Mouse (Mus musculus): ENCODE measurements around the gene Slitrk1.

Slitrk1 gene

DNA sequence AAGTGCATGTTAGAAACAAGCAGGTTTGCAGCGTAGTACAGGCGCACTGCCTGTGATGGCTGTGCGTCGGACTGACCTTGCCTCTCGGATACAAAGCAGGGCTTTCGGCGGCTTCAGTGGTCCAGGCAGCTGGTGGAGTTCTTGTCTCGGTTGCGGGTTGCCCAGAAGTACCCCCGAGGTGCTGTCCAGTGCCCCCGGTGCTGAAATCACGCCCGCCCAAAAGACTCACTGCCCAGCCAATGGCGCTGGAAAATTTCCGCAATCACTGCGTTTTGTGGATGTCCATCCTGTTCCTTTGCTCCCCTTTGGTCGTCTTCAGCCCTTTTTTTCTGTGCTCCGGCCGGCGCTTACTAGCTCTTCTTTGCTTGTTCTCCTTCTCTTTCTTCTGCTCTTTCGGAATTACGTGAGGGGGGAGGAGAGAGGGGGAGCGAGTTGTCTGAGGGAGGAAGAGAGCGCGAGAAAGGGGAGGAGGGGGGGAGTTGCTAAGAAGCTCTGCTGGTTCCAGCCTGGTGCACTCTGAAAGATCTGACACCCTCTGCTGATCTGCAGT lies at the start of gene Slitrk1:
Gene Slitrk1 (minus strand): TSS at position 445 of the 550 bp plus-strand sequence.
- no peak for DNase-seq (ENCODE audit: low read depth, low spot score)

DNA sequence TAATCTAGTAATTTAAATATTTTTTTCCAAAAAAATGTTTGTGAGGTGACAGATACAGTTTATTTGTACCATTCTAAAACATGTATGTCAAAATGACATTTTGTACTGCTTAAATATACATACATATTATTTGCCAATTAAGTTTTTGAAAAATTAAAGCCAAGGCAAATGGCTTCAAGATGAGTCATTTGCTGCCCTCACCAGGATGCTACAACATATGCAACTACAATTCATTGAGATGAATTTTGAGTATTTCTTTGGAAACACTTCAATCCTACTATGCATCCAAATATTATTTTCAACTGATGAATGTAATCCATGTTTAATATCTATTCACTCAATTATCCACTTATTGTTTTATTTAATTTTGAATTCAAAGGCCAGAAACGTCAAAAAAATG lies 21.8 kb upstream of the Slitrk1 start:
- no peak for DNase-seq (ENCODE audit: low read depth, low spot score)

DNA sequence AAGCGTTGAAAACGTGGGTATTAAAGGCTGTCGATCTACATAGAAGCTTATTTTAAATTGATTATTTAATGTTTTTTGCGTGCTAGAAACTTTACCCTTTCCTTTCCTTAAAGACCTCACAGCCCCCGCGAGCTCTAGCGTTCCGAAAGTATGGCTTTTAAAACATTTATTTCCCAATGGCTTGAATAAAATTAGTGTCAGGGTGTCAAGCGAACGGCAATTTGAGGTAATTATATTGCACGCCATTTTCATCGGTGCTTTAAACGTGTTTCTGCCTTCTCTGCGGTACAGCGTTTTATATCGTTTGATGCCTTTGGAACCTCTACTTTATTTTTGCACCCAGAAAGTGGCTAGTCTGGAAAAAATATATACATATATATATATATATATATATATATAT lies 378 bp upstream of the Slitrk1 start:
- no peak for DNase-seq (ENCODE audit: low read depth, low spot score)

DNA sequence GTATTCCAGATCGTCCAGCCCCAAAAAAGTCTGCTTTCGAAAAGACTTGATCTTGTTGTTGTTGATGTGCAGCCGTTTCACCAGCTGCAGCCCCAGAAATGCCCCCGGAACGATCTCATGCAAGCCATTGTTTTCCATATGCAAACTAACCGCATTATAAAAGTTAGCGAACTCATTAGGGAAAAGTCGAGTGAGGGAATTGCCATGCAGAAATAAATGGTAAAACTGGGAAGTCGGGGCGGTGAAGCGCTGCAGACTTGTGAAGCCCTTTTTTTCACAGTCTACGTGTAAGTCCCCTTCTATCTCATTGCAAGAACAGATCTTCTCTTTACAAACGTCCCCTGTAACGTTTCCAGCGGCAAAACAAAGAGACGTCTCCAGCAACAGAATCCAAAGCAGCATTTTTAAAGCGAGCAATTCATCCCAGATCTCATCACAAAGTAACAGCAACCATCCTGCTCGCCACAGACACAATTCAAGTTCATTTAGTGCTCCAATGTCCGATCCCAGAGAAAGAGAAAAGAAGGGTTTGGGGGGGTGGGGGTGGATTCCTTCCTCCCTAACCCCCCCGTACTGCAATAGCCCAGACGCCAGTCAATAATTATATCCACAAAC lies 975 bp downstream of the Slitrk1 start:
- no peak for DNase-seq (ENCODE audit: low read depth, low spot score)

DNA sequence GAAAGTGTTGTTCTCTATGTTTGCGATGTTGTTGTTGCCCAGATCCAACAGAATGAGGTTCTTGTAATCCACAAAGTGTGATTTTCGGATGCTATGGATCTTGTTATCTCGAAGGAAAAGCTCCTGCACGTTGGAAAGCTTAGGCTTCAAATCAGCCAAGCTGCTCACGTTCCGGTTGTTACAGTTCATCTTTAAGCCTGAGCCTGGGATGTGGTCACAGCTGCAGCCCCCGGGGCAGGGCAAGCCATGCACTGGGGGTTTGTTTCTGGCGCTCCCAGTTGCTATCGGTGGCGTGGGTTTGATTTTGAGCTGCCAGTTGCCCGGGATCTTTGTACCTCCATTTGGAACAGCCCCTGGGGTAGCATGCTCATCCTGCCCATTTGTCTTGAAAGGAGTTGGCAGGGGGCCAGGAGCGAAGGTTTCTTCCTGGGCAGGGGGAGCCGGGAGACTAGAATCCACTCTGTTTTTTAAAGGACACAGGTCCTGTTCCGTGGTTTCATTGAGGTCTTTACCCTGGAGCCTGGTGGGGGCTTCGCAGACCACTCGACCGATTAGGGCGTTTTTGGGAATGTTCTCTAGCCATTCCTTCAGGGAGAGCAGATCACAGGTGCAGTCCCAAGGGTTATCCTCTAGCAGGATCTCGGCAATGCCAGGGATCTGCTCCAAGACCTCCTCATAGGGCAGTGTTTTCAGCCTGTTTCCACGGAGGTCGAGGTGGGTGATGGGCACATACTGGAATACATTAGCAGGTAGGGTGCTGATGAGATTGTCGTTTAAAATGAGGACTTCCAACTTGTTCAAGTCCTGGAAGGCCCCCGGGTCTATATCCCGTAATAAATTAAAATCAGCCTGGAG lies 1.7 kb downstream of the Slitrk1 start:
- DNase-seq (ENCODE audit: low read depth, low spot score) = no peak

DNA sequence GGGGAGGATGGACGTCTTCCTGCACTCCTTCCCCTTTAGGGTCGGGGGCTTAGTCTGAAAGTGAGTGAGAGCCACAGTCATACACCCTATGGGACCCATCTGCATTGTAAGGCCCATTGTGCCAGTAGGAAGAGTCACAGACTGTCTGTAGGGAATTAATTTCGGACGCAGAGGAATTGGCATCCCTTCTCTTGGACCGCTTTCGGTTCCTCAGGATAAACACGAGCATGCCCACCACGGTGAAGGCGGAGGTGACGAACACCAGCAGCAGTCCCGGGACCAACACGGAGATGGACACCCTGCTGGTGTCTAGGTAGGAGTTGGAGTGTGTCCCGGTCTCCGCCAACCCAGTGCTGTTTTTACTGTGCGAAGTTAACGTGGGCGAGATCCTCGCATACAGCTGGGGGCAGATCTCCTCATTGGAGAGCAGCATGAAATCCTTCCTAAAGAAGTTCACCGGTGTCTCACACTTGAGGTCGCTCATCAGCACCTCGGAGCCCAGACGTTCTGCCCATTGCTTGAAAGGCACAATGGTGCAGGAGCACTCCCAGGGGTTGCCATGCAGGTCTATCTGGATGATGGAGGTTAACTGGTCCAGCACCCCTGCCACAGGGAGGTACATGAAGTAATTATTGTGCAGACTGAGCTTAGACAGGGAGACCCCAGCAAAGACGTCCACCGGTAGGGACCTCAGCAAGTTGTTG lies 2.7 kb downstream of the Slitrk1 start:
- DNase-seq (ENCODE audit: low read depth, low spot score) = no peak

DNA sequence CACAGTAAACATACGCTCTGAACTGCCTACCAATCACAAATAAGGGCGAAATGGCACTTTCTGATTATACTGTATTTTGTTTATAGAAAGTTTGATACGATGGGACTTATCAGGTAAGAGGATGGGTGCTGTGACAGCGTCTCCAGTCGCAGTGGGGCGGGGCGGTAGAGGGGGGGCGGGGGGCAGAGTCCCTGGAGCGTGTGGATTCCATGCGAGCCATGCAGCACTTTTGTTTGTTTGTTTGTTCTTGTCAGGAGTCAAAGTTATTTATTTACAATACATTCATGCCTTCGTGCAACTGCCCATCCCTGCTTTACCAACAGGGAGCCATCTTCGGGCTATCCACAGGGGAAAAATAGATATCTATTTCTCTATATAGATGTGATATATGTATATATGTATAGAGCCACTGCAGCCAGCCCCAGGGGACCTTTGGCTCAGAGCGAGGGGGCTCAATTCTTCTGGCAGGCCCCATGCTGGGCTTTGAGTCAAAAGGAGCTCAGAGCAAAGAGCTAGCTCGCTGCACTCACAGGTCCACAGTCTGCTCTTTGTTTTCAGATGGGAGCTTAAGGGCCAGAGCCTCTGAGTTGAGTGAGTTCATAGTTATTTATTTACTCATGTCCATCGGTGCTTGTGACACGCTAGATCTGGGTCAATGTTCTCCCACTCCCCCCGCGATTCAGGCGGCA lies 3.4 kb downstream of the Slitrk1 start:
- no peak for DNase-seq (ENCODE audit: low read depth, low spot score)

DNA sequence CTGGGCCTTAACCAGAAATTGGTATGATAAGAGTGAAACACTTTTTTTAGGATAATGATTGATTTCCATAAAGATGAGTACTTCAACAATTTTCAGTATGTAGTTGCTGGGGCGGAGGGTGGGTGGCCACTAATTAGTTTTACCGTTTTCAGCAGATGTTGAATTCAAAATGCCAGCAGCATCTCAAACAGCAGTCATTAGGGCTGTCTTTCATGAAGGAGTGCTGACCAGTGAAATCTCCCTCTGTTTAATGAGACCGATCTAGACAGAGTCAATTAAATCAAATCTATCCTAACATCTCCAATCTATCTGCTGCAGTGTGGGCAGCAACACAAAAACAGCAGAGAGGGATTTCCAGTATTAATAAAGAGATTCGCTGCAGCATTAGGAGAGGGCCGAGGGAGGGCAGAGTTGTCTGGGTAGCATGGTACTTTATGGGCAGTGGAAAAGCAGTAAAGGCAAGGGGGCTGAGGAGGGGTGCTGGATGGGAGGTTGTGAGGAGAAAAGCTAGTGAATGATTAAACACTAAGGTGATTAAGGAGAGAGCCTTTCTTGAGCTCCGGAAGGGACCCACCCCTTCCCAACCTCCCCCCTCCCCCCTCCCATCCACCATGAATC lies 4.5 kb downstream of the Slitrk1 start:
- DNase-seq (ENCODE audit: low read depth, low spot score) = no peak

DNA sequence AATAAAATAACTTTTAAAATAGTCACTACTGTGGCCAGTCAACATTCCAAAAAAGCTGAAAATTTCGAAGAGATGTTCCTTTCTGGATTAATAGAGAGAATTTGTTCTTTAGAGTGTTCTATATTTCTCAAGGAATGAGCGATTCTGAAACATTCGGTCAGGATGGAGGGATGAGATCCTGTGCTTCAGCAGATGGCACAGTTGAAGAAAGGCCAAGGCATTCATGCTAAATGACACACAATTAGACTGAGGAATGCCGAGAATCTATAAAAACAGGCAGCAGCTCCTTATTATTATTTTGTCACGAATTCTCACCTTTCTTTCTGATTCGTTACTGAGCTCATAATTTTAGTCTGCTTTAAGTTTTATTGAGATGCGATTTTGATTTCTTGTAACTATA lies 15.4 kb downstream of the Slitrk1 start:
- no peak for DNase-seq (ENCODE audit: low read depth, low spot score)

DNA sequence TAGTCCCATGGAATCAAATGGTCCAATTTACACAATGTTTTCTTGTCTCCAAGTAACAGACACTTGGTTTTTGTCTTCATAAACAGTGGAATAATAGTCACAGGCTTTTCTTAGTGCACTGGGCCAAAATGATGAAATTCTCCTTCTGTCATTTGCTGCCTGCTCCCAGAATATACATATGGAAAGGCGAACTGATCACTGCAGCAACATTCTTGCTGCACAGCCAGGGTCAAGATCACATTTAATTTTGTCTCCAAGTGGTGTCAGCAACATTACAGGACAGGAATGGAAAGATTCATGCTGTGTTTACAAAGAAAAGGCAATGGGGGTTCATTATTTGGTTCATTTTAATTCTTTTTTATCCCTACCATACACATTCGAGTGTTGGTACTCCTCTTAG lies 18.5 kb downstream of the Slitrk1 start:
- no peak for DNase-seq (ENCODE audit: low read depth, low spot score)

DNA sequence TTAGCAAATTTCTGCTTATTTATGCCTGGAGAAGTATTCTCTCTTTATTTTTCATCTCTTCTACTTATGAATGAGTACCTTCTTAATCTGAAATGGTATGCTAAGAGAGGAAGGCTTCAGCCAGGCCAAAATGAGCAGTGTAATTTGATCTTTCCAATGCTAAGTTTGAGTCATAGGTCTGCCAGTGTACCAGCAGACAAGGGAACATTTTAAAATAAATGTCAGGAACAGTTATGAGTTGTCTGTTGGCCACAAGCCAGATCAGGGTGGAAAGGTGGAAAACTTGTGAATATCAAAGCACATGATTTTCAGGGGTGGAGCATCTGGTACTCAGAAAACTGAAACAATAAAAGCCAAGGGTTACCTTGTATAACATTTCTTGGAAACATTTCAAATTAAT lies 46.1 kb downstream of the Slitrk1 start:
- DNase-seq (ENCODE audit: low read depth, low spot score) = no peak

DNA sequence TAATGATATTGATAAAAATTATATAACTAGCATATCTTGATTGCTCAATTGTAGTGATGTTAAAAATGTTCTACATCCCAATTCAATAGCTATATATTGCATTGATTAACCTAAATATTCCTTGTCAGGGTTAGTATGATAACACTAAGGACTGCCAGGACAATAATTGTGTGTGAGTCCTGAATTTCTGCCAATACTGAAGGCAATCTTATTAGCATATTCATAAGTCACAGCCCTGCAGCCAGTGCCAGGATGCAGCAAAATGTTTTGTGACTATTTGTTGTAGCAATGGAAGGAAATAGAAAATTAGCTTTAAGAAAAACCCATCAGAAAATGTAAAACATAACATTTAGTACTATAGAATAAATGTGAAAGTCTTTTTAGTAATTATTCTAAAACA lies 49.3 kb downstream of the Slitrk1 start:
- DNase-seq (ENCODE audit: low read depth, low spot score) = no peak

DNA sequence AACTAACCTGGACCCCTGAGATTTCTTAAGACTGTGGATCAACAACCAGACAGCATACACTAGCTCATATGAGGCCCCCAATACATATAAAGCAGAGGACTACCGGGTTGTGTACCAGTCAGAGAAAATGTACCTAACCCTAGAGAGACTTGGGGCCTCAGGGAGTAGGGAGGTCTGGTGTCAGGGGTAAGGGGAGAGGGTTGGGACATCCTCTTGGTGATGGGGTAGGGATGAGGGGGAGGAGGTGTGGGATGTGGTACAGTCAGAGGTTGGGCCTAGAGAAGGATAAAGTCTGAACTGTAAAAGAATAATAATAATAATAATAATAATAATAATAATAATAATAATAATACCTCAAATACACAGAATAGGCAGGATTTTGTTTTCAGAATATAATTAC lies 54.6 kb downstream of the Slitrk1 start:
- DNase-seq (ENCODE audit: low read depth, low spot score) = no peak

Data from c-Kit-negative CD71-positive TER-119-positive erythroid progenitor cells, embryonic 14.5 days (primary cell).